In genomic region chr3:119467723-119468122, GRCm38 (mm10) we compare ENCODE assay signal across 14 mouse cellular contexts.
DNase-seq lines count a peak whose midpoint lies in the region; ATAC-seq and TF ChIP-seq lines count a peak whose summit lies in the region.
"Had no signal": no experiment of that assay in that cellular context is flagged by ENCODE, and none has a peak within 500 bp of the region (broad histone marks: within the 10 kb centered on the region; RNA-seq: fewer than 3 reads in every experiment).

No protein-coding gene starts in this region.

- no peaks in the 10 kb centered on the region for H3K36me3 ChIP-seq in heart, embryonic 12.5 days
- H3K36me3 ChIP-seq in lung, embryonic 14.5 days (ENCODE audit: insufficient read depth) = no peaks in the 10 kb centered on the region
- H3K36me3 ChIP-seq in thymus, adult 2 months (ENCODE audit: control insufficient read depth, insufficient read depth, low read length) = no peaks in the 10 kb centered on the region
- H3K36me3 ChIP-seq: liver, embryonic 12.5 days; neural tube, embryonic 13.5 days; stomach, embryonic 15.5 days had no signal

- H3K27me3 ChIP-seq in heart, embryonic 12.5 days (replicated peaks) = no peaks in the 10 kb centered on the region
- H3K27me3 ChIP-seq in lung, embryonic 14.5 days (ENCODE audit: insufficient read depth, low read length) = no peaks in the 10 kb centered on the region
- no peaks in the 10 kb centered on the region for H3K27me3 ChIP-seq in thymus, adult 2 months (ENCODE audit: control insufficient read depth, insufficient read depth, low read length)
- H3K27me3 ChIP-seq: liver, embryonic 12.5 days; neural tube, embryonic 13.5 days; stomach, embryonic 15.5 days had no signal

- TF ChIP-seq CTCF in lung, embryonic 14.5 days (IDR thresholded peaks at IDR 0.05; ENCODE audit: low read depth) = peak; percentile 42
- TF ChIP-seq CTCF in thymus, adult 2 months (IDR thresholded peaks at IDR 0.05; ENCODE audit: borderline replicate concordance, control insufficient read depth, extremely low read depth, insufficient read depth, low read length, poor library complexity) = no peak

- no peak overlapping the region for H3K27ac ChIP-seq in heart, embryonic 12.5 days (ENCODE audit: poor library complexity, severe bottlenecking)
- no peak overlapping the region for H3K27ac ChIP-seq in lung, embryonic 14.5 days (ENCODE audit: low read depth)
- H3K27ac ChIP-seq in thymus, adult 2 months (ENCODE audit: control insufficient read depth, insufficient read depth, low read length) = no peak overlapping the region
- H3K27ac ChIP-seq: gastrocnemius, adult 2 months; liver, embryonic 12.5 days; neural tube, embryonic 13.5 days; stomach, embryonic 15.5 days had no signal

- DNase-seq in heart, postnatal 10 days = peak; percentile 23 to 28
- peak; percentile 53 for DNase-seq in lung, embryonic 14.5 days
- DNase-seq in lung, postnatal 25 days (ENCODE audit: low spot score) = no peak
- peak; percentile 19 for DNase-seq in brain, adult 2 months (ENCODE audit: low read depth, low spot score)
- DNase-seq in fibroblast of lung, adult 2 months (ENCODE audit: low read depth) = peak; percentile 3
- no peak for DNase-seq in thymus, adult 2 months
- DNase-seq: cerebellum, adult 8-10 months; gastrocnemius, adult 2 months; right cerebral cortex, postnatal 25 days had no signal

- H3K9me3 ChIP-seq in heart, embryonic 12.5 days (replicated peaks) = no peaks in the 10 kb centered on the region
- no peaks in the 10 kb centered on the region for H3K9me3 ChIP-seq in lung, embryonic 14.5 days (ENCODE audit: low read depth, low read length)
- H3K9me3 ChIP-seq: liver, embryonic 12.5 days; neural tube, embryonic 13.5 days; stomach, embryonic 15.5 days had no signal

- intact Hi-C loops in heart, postnatal 10 days (cut with DNase I) = loop anchor here (5.0 kb wide), 1 partner anchor 725 kb away; no protein-coding TSS in a partner anchor

- no peak overlapping the region for H3K9ac ChIP-seq in heart, embryonic 12.5 days
- no peak overlapping the region for H3K9ac ChIP-seq in lung, embryonic 14.5 days
- H3K9ac ChIP-seq: liver, embryonic 12.5 days; neural tube, embryonic 13.5 days; stomach, embryonic 15.5 days had no signal

- ATAC-seq in heart, embryonic 12.5 days (ENCODE audit: insufficient number of reproducible peaks, low FRiP score) = no peak
- ATAC-seq in lung, embryonic 14.5 days (ENCODE audit: insufficient read depth) = no peak
- ATAC-seq: liver, embryonic 12.5 days had no signal

- no peak for TF ChIP-seq POLR2A in thymus, adult 2 months (IDR thresholded peaks at IDR 0.05; ENCODE audit: control insufficient read depth, extremely low read depth, insufficient read depth, low read length, poor library complexity)

- no peak overlapping the region for H3K4me3 ChIP-seq in heart, embryonic 12.5 days
- H3K4me3 ChIP-seq in lung, embryonic 14.5 days (ENCODE audit: low read depth, low read length) = no peak overlapping the region
- no peak overlapping the region for H3K4me3 ChIP-seq in thymus, adult 2 months (ENCODE audit: control insufficient read depth, insufficient read depth, low read length)
- H3K4me3 ChIP-seq: gastrocnemius, adult 2 months; liver, embryonic 12.5 days; neural tube, embryonic 13.5 days; stomach, embryonic 15.5 days had no signal

- 74% methylated on average over 2 of the region's 2 CpGs for WGBS in heart, embryonic 12.5 days
- WGBS in lung, embryonic 14.5 days = 69% methylated on average over 2 of the region's 2 CpGs
- WGBS in thymus, adult 2 months = 74% methylated on average over 2 of the region's 2 CpGs

- H3K4me1 ChIP-seq in heart, embryonic 12.5 days (replicated peaks) = no peaks in the 10 kb centered on the region
- H3K4me1 ChIP-seq in lung, embryonic 14.5 days (ENCODE audit: insufficient read depth) = no peaks in the 10 kb centered on the region
- no peaks in the 10 kb centered on the region for H3K4me1 ChIP-seq in thymus, adult 2 months (replicated peaks; ENCODE audit: control insufficient read depth, insufficient read depth, low read length)
- H3K4me1 ChIP-seq: liver, embryonic 12.5 days; stomach, embryonic 15.5 days had no signal

- H3K4me2 ChIP-seq in heart, embryonic 12.5 days = no peak overlapping the region
- no peak overlapping the region for H3K4me2 ChIP-seq in lung, embryonic 14.5 days
- H3K4me2 ChIP-seq: liver, embryonic 12.5 days; midbrain, embryonic 11.5 days; neural tube, embryonic 13.5 days; stomach, embryonic 15.5 days had no signal

Comparison
In these comparisons a context has a peak if more than half of its experiments do, and no peak if none do; other contexts are left out.
1. DNase-seq: peak in heart, postnatal 10 days (2 of 2), lung, embryonic 14.5 days (single experiment), brain, adult 2 months (single experiment) and fibroblast of lung, adult 2 months (single experiment); none in lung, postnatal 25 days (single experiment) and thymus, adult 2 months (single experiment).